Mouse (Mus musculus) heart, postnatal 10 days (tissue): ENCODE measurements at regions not wholly inside any gene's neighbourhood (a gene's known extent, or its start where the extent isn't known, plus 50 kb on each side); places are given as distances from the start of the nearest gene placed in this dataset.
"Not testable (repeated sequence)": the region's sequence is repeated elsewhere in the genome, so short reads cannot be mapped to it uniquely, and the experiment has no call there.

Experiments
- DNase-seq, 2 experiments: peaks; one replicate each; pipeline ENCODE4 v3.0.0; 2021
- intact Hi-C: fragments of 180-260 bp; cut with DNase I; formaldehyde crosslinking; loops from one replicate; pipeline ENCODE4 v1.15.1; 2025

GRCm38 (mm10) chr3:18295921-18296320 lies 347.7 kb downstream of the Cypt12 start:
- intact Hi-C loops = no loop called here

GRCm38 (mm10) chr3:18298699-18299098 lies 350.5 kb downstream of the Cypt12 start:
- intact Hi-C loops = no loop called here
- DNase-seq = no peak

More at GRCm38 (mm10) chr3:18295921-18296320, 347.7 kb downstream of the Cypt12 start:
- DNase-seq = no peak

DNA sequence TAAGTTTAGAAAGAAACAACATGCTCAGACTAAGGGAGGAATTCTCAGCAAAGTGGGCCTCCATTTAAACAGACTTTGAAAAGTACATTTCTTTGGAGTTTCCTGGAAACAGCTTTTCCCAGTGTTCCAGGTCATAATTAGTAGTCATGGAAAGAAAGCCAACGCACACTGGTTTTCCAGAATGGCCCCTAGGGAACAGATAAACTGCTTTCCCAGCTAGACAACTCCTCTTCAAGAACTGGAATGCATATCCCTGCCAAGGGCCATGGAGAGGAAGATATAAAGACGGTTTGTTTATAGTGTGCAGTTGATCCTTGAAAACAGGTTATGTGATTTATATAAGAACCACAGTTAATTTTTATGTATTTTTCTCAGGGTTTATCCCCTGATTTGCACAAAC lies 351.3 kb downstream of the Cypt12 start:
- peak; percentile 41 to 52 for DNase-seq

DNA sequence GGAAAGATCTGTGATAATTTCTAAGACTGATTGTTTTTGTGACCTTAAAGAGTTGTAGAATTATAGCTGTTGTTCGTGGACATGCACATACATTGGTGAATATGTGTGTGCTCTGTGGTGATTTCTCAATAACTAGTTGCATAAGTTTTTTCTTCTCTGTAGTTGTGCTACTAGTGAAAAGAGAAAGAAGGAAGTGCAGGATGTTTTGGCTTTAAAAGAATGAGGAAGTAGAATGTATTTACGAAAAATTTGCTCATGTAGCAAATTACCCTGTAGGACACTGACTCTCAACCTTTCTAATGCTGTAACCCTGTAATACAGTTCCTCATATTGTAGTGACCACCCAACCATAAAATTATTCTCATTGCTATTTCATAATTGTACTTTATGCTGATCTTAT lies 371.2 kb downstream of the Cypt12 start:
- intact Hi-C loops = no loop called here

More for the DNA sequence above, 351.3 kb downstream of the Cypt12 start:
- intact Hi-C loops = no loop called here

DNA sequence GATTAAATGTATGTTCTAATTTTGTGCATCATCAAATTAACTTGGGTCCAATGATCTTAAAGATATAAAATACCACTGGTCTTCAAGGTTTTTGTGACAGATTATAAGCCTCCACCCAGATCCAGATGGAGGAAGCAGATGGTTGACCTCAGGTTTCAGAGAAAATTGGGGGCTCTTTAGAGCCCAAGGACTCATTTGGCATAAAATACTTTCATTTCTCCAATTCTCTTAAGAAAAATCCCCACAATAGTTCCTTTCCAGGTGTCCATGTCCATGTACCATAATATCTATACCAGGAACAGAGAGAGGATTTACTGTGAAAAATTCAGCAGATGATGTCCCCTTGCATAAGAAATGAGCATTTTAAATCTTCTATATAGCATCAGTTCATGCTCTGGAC lies 385.0 kb downstream of the Cypt12 start:
- intact Hi-C loops = no loop called here
- DNase-seq = no peak

More for the DNA sequence above, 371.2 kb downstream of the Cypt12 start:
- no peak for DNase-seq

DNA sequence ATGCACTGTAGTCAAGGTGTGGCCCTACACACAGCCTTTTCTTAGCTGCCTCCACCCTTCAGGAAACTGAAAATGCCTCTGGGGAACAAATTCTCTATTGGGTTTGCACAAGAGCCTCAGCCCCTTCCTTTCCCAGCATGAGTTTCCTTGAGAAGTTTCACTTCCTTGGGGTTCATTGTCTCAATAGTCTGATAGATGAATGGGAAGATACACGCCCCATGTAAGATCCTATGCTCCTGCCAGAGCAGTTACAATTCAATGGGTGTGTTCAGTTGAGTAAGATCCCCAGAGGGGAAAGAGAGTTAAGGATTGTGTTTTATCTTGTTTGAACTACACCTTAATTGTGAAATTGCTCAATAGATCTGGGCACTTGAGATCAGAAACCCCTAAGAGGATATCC lies 391.0 kb downstream of the Cypt12 start:
- no peak for DNase-seq
- intact Hi-C loops = no loop called here

DNA sequence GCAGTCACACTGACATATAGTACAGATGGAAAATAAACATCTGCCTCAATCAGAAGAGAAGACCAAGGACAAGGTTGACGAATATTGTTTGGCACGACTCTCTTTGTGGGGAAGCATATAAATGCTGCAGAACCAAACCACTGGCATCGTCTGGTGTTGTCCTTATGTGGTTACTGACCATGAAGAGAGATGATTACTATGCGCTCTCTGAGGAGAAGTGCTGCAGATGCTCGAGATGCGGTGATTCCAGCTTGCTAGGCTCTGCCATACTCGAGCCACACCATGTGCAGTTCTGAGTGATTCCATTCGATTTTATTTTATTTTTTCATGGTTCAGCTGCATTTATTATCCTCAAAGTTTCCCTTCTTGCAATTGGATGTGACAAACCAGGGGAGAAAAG lies 393.5 kb downstream of the Cypt12 start:
- intact Hi-C loops = no loop called here
- no peak for DNase-seq

DNA sequence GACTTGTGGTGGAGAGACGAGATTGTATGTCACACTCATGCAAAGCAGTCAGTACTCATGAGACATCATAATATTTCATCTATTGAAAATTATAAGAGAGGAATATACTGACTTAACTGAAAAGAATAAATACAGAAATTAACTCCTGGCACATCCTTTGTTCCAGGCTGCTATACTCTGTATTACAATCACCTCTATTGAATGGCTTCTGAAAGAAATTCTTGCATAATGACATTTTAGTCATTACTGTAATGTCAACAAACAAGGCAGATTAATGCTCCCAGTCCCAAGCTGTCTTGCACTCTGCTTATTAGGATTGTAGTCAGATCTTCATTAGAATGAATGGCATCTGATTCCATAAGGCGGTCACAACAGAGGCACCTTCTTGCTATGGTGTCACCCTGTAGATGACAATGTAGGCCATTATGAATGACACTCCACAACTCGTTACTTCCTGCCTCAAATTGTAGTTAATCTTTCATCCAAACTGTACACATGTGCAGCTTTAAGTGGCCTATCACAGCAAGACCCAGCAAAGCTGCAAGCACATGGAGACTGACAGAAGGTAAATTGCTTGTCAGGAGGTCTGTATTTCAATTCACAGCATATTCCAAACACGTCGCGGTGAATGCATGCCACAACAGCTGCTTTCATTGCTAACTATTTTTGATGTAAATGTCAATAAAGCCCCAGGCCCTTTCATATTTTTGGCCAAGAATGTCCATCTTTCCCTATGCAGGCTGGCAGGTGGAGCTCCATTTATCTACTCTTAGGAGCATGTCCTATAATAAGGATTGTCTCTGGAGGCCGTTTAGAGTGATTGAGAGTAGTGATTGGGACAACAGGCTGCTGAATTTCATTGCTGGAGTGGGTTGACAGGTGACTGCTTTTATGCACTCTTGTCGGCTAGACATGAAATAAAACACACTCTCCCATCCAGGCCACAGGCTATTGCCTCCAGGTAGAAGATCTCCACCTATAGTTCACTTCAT lies 430.1 kb downstream of the Cypt12 start:
- intact Hi-C loops = no loop called here
- no peak for DNase-seq

GRCm38 (mm10) chr3:18421886-18422575 lies 473.8 kb downstream of the Cypt12 start:
- DNase-seq = peak; percentile 6 to 15
- intact Hi-C loops = no loop called here

DNA sequence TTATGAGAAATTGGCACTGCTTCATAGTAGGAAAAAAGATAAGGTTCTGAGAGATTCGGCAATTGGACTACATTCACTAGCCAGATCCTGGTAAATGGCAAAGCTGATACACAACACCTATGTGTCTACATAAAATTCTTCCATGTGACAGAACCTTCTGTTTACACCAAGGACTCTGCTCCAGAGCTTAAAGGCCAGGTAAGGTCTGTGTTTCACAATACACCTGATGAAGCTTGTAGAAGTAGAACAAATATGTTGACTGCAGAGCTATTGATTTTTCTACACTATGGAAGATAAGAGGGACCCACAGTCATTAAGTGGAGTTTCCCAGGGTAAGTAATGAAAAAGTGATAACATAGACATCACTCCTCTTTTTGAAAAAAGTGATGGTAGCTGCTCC lies 480.7 kb downstream of the Cypt12 start:
- DNase-seq = no peak
- intact Hi-C loops = no loop called here

DNA sequence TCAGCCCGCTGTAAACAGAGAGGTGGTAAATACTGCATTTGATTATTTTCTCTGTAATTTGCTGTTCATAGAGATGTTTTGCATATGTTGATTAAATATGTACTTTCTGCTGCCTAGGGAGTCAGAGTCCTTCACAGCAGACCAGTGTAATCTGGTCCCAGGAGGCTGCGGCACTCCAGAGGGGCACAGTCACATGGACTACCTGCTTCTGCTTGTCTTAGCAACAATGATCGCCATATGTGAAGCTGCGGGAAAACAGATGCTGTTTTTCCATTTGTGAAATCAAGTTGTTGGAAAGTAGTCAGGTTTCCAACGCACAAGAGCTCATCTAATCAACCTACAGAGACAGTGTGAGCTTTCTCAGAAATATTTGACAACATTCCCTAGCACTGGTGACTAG lies 490.6 kb downstream of the Cypt12 start:
- intact Hi-C loops = no loop called here
- no peak for DNase-seq

- DNase-seq = peak; percentile 9 to 13
Observed at GRCm38 (mm10) chr3:18452197-18452933, 504.2 kb downstream of the Cypt12 start.

GRCm38 (mm10) chr3:18453220-18453985 lies 505.2 kb downstream of the Cypt12 start:
- intact Hi-C loops = no loop called here
- no peak for DNase-seq

More at GRCm38 (mm10) chr3:18452197-18452933, 504.2 kb downstream of the Cypt12 start:
- intact Hi-C loops = no loop called here

DNA sequence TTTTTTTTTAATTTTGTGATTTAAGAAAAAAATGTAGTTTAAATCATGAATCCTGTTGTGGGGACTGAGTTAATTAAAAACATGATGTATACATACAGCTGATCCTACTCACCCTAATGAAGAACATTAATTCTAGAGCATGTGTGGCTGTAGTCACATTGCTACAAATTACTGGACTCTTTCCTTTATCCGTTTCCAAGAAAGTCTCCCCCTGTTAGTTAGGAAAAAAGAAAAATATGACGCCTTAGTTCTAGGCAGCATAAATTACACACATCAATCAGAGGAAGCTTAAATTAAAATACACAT lies 505.7 kb downstream of the Cypt12 start:
- intact Hi-C loops = no loop called here
- no peak for DNase-seq

GRCm38 (mm10) chr3:18454558-18455191 lies 506.5 kb downstream of the Cypt12 start:
- intact Hi-C loops, DNase-seq: not testable (repeated sequence)

DNA sequence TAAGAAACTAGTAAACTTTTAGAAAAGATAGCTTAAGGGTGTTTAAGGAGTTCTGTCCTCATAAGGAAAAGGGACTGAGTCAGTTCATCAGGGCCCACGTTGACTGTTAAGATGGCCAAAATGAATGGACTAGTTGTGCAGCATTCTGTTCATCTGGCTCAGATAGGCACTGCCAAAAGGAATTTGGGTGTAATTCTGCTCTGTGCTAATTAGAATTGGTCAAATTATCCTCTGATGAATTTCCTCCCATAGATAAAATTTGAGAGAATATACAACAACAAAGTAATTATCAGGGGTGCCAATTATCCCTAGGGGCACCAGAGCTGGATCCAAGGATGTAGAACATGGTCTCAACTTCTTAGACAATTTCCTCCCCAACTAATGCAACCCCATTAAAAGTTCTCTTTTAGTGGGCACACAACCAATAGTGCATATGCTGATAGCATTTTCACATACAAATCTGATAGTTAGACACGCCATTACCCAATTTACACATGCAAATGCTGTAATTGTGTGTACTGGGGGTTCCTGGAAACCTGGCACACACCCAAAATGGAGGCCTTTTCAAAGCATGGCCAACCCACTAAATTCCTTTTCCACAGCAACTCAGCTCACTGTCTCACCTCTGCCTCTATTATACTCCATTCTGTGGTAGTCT lies 508.0 kb downstream of the Cypt12 start:
- intact Hi-C loops = no loop called here
- DNase-seq = no peak

- intact Hi-C loops = no loop called here
- DNase-seq = no peak
Observed at GRCm38 (mm10) chr3:18460267-18460666, 512.1 kb downstream of the Cypt12 start.

- no peak for DNase-seq
- intact Hi-C loops = no loop called here
Observed at GRCm38 (mm10) chr3:18471846-18472245, 523.6 kb downstream of the Cypt12 start.

- DNase-seq = no peak
- intact Hi-C loops = no loop called here
Observed at GRCm38 (mm10) chr3:18479557-18479956, 531.3 kb downstream of the Cypt12 start.
